Mouse (Mus musculus) midbrain, embryonic 15.5 days (tissue): ENCODE measurements around the gene Cyfip2. TPM values are rescaled to one million over a fixed set of nuclear protein-coding genes. Genes with fewer than 3 reads are reported as not detected.
A peak's percentile ranks its signal among the peaks of the same experiment; 100 is the strongest.

Experiments
- ATAC-seq: fragments of 200-750 bp; cut with Nextera tagmentation; replicated peaks from 2 replicates; pipeline ENCODE4 v1.8.0; 2017; ENCODE audit warnings: moderate TSS enrichment
- H3K27ac ChIP-seq: fragments of 300-500 bp; sonication (generic); 2 replicates; pipeline ENCODE4 v1.5.1; 2015; ENCODE audit warnings: mild to moderate bottlenecking, inconsistent platforms
- H3K27me3 ChIP-seq: fragments of 300-500 bp; sonication (generic); replicated peaks from 2 replicates; pipeline ENCODE4 v1.6.1; 2015; ENCODE audit warnings: inconsistent platforms
- H3K36me3 ChIP-seq: fragments of 300-500 bp; sonication (generic); replicated peaks from 2 replicates; pipeline ENCODE4 v1.6.1; 2015; ENCODE audit warnings: inconsistent platforms
- H3K4me1 ChIP-seq: fragments of 300-500 bp; sonication (generic); 2 replicates; pipeline ENCODE4 v1.6.1; 2015; ENCODE audit warnings: inconsistent platforms
- H3K4me2 ChIP-seq: fragments of 300-500 bp; sonication (generic); 2 replicates; pipeline ENCODE4 v1.6.1; 2015; ENCODE audit warnings: inconsistent platforms, mild to moderate bottlenecking, moderate library complexity
- H3K4me3 ChIP-seq: fragments of 300-500 bp; sonication (generic); 2 replicates; pipeline ENCODE4 v1.5.1; 2015; ENCODE audit warnings: mild to moderate bottlenecking, inconsistent platforms
- H3K9ac ChIP-seq: fragments of 300-500 bp; sonication (generic); 2 replicates; pipeline ENCODE4 v1.6.1; 2015; ENCODE audit warnings: mild to moderate bottlenecking, inconsistent platforms
- H3K9me3 ChIP-seq: fragments of 300-500 bp; sonication (generic); 2 replicates; pipeline ENCODE4 v1.6.1; 2016; ENCODE audit warnings: inconsistent platforms
- WGBS: fragments of 180-500 bp; shearing (Covaris S2); methylation state at CpG from one replicate; pipeline ENCODE4 v1.1.7; 2015; ENCODE audit warnings: mixed read lengths; 5-methylcytosine and 5-hydroxymethylcytosine counted together
- polyA plus RNA-seq: library from polyadenylated mRNA; unstranded; fragments of >200 nt; fragmentation: Nextera tagmentation; extraction: Ambion mirVana; gene quantifications from 2 replicates; pipeline ENCODE4 v1.2.1, GENCODE M21; 2015

The Cyfip2 gene
- polyA plus RNA-seq, 1 experiment from 2014 or later: 104 TPM

- 11% methylated on average over 5 of the region's 5 CpGs for WGBS
- no peak overlapping the region for H3K4me2 ChIP-seq
- peaks cover 11% of the 10 kb centered on the region for H3K36me3 ChIP-seq
- H3K27ac ChIP-seq: peak overlapping the region; percentile 90
- no peak overlapping the region for H3K9ac ChIP-seq
- no peaks in the 10 kb centered on the region for H3K9me3 ChIP-seq
- no peak overlapping the region for H3K4me3 ChIP-seq
- ATAC-seq: peak; percentile 73
- H3K4me1 ChIP-seq: peaks cover 45% of the 10 kb centered on the region
- H3K27me3 ChIP-seq: no peaks in the 10 kb centered on the region
These were observed 94.1 kb downstream of the Cyfip2 start for GRCm38 (mm10) chr11:46218584-46218983.

DNA sequence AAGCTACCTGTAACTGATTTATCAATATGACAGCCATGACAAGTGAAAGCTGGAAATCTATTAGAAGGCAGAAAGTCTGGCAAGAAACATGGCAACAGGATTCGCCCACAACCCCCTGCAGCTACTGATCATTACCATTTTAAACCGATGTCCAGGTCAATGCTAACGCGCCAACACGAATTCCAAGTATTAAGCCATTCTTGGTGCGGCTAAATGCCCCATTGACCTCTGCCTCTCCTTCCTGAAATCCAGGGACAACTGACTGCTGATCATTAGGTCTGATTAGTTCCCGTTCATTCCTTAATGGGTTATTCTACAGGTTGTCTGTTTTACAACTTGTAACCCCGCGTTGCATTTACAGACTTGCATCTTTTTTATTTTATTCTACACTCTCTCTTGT is 95.0 kb downstream of the Cyfip2 start:
- no peak overlapping the region for H3K9ac ChIP-seq
- H3K9me3 ChIP-seq: no peaks in the 10 kb centered on the region
- H3K4me2 ChIP-seq: no peak overlapping the region
- no peak overlapping the region for H3K4me3 ChIP-seq
- peaks cover 8% of the 10 kb centered on the region for H3K36me3 ChIP-seq
- ATAC-seq: no peak
- peak overlapping the region; percentile 90 for H3K27ac ChIP-seq
- no peaks in the 10 kb centered on the region for H3K27me3 ChIP-seq
- WGBS: 78% methylated on average over 9 of the region's 9 CpGs
- H3K4me1 ChIP-seq: peaks cover 45% of the 10 kb centered on the region

- H3K27ac ChIP-seq: peak overlapping the region; percentile 90; the same call in 1 of the 2 replicates
- WGBS: 77% methylated on average over 7 of the region's 7 CpGs
These were observed 96.0 kb downstream of the Cyfip2 start for GRCm38 (mm10) chr11:46216669-46217068.

DNA sequence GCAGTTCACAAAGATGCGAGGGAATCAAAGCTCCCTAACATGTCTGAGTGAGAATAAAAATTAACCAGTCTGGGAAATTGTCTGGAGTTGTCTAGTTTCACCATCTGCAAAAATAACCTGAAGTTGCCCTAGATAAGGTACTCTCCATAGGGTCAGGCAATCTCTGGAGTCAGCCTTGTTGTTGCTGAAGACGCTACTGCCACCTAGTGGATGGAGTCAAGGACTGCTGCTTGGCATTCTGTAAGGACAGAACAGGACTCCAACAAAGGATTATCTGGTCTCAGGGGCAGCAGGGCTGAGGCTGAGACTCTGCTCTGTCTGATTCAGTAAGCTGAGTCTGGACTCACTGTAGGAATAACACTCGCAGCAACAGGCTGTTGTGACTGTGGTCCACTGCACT is 97.3 kb downstream of the Cyfip2 start:
- Histone ChIP-seq H3K27ac (peak overlapping the region; percentile 74), H3K9ac (no peak overlapping the region), H3K9me3 (no peaks in the 10 kb centered on the region), H3K4me3 (no peak overlapping the region), H3K4me2 (no peak overlapping the region), H3K36me3 (no peaks in the 10 kb centered on the region), H3K27me3 (no peaks in the 10 kb centered on the region), H3K4me1 (peaks cover 44% of the 10 kb centered on the region)
- ATAC-seq: peak; percentile 46
- WGBS: 23% methylated on average over 3 of the region's 3 CpGs

More at GRCm38 (mm10) chr11:46216669-46217068, 96.0 kb downstream of the Cyfip2 start:
- no peak for ATAC-seq
- no peak overlapping the region for H3K9ac ChIP-seq
- no peaks in the 10 kb centered on the region for H3K27me3 ChIP-seq
- H3K4me2 ChIP-seq: no peak overlapping the region
- no peak overlapping the region for H3K4me3 ChIP-seq
- peaks cover 45% of the 10 kb centered on the region for H3K4me1 ChIP-seq
- no peaks in the 10 kb centered on the region for H3K36me3 ChIP-seq
- H3K9me3 ChIP-seq: no peaks in the 10 kb centered on the region

GRCm38 (mm10) chr11:46214368-46215230 is 98.1 kb downstream of the Cyfip2 start:
- H3K27ac ChIP-seq: peak overlapping the region; percentile 74
- H3K36me3 ChIP-seq: no peaks in the 10 kb centered on the region
- H3K9me3 ChIP-seq: no peaks in the 10 kb centered on the region
- H3K4me1 ChIP-seq: peaks cover 36% of the 10 kb centered on the region
- H3K9ac ChIP-seq: no peak overlapping the region
- 77% methylated on average over 14 of the region's 14 CpGs for WGBS
- no peaks in the 10 kb centered on the region for H3K27me3 ChIP-seq
- no peak overlapping the region for H3K4me2 ChIP-seq
- no peak overlapping the region for H3K4me3 ChIP-seq
- ATAC-seq: no peak

DNA sequence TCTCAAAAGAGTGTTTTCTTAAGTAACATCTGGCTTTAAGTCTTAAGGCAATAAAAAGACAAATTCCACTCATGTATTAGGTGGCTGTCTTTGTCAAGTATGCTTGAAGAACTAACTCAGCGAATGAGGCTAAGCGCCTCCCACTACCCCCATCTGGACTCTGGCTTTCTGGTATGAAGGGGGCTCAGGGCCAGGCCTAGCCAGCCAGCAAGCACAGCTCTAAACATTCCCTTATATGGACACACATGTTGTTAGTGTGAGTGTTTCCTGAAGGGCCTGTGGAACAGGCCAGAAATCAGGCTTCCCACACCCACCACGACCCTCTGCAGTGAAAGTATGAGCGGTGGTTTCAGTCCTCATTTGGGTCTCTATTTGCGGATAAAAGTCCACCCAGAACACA is 98.8 kb downstream of the Cyfip2 start:
- peak overlapping the region; percentile 6; the same call in 1 of the 2 replicates for H3K27ac ChIP-seq
- no peak overlapping the region for H3K9ac ChIP-seq
- H3K4me3 ChIP-seq: no peak overlapping the region
- peaks cover 29% of the 10 kb centered on the region for H3K4me1 ChIP-seq
- H3K36me3 ChIP-seq: no peaks in the 10 kb centered on the region
- H3K4me2 ChIP-seq: no peak overlapping the region
- WGBS: 88% methylated on average over 5 of the region's 5 CpGs
- ATAC-seq: no peak
- H3K9me3 ChIP-seq: no peaks in the 10 kb centered on the region
- no peaks in the 10 kb centered on the region for H3K27me3 ChIP-seq

GRCm38 (mm10) chr11:46211858-46212257 is 100.8 kb downstream of the Cyfip2 start:
- no peak for ATAC-seq
- peaks cover 12% of the 10 kb centered on the region for H3K4me1 ChIP-seq
- no peak overlapping the region for H3K9ac ChIP-seq
- no peaks in the 10 kb centered on the region for H3K9me3 ChIP-seq
- H3K27me3 ChIP-seq: no peaks in the 10 kb centered on the region
- no peak overlapping the region for H3K27ac ChIP-seq
- peaks cover under 1% of the 10 kb centered on the region; the same call in 1 of the 2 replicates for H3K36me3 ChIP-seq
- H3K4me2 ChIP-seq: no peak overlapping the region
- no peak overlapping the region for H3K4me3 ChIP-seq
- 20% methylated on average over 3 of the region's 3 CpGs for WGBS

DNA sequence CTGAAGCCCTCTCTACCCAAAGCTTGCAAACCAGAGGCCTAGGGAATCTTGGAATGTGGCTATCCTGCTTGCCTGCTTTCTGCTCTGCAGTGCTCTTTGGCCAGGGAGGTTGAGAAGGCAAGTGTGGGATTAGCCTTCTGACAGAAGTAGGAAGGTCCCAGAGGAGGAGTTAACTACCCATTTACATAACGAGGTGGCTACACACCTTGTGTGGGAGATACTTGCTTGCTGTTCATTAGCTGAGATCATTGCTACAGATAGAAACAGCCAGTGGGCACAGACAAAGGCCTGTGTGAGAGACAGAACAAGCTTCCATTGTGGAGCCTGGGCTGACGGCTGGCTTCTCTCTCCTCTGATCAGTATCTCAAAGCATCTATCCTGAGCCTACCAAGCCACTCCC is 102.8 kb downstream of the Cyfip2 start:
- no peak overlapping the region for H3K4me3 ChIP-seq
- peaks cover 19% of the 10 kb centered on the region; the same call in 1 of the 2 replicates for H3K36me3 ChIP-seq
- peaks cover 4% of the 10 kb centered on the region for H3K4me1 ChIP-seq
- no peaks in the 10 kb centered on the region for H3K27me3 ChIP-seq
- 38% methylated on average over 2 of the region's 2 CpGs for WGBS
- H3K27ac ChIP-seq: no peak overlapping the region
- no peak for ATAC-seq
- no peak overlapping the region for H3K4me2 ChIP-seq
- no peak overlapping the region for H3K9ac ChIP-seq
- no peaks in the 10 kb centered on the region for H3K9me3 ChIP-seq

GRCm38 (mm10) chr11:46205639-46206409 is 106.8 kb downstream of the Cyfip2 start:
- no peaks in the 10 kb centered on the region for H3K27me3 ChIP-seq
- no peak for ATAC-seq
- no peak overlapping the region for H3K4me3 ChIP-seq
- no peak overlapping the region for H3K4me2 ChIP-seq
- peaks cover 29% of the 10 kb centered on the region for H3K36me3 ChIP-seq
- H3K9ac ChIP-seq: no peak overlapping the region
- H3K9me3 ChIP-seq: no peaks in the 10 kb centered on the region
- no peaks in the 10 kb centered on the region for H3K4me1 ChIP-seq
- 76% methylated on average over 17 of the region's 17 CpGs for WGBS
- H3K27ac ChIP-seq: no peak overlapping the region

- Histone ChIP-seq H3K27ac (no peak overlapping the region), H3K9ac (no peak overlapping the region), H3K4me3 (no peak overlapping the region), H3K4me2 (no peak overlapping the region), H3K27me3 (no peaks in the 10 kb centered on the region), H3K36me3 (peaks cover 38% of the 10 kb centered on the region), H3K9me3 (no peaks in the 10 kb centered on the region), H3K4me1 (no peaks in the 10 kb centered on the region)
- no peak for ATAC-seq
- 88% methylated on average over 9 of the region's 9 CpGs for WGBS
These were observed 107.8 kb downstream of the Cyfip2 start for GRCm38 (mm10) chr11:46204841-46205240.

DNA sequence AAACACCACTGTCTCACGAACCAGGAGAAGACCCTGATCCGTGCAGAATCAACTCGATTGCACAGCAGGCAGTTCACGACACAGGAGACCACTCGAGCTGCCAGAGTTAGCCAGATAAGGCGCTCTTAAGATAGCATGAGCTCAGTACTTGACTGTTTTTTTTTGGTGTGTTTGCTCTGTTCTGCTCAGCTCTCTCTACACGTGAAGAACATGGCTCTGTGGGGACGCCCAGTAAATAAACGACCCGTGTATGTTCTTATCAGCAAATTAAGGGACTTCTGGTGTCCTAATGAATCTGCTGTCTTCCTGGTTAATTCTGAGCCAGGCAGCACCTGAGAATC is 110.1 kb downstream of the Cyfip2 start:
- 67% methylated on average over 10 of the region's 10 CpGs for WGBS
- H3K4me2 ChIP-seq: no peak overlapping the region
- H3K9ac ChIP-seq: no peak overlapping the region
- H3K9me3 ChIP-seq: no peaks in the 10 kb centered on the region
- peaks cover 56% of the 10 kb centered on the region for H3K36me3 ChIP-seq
- no peaks in the 10 kb centered on the region for H3K4me1 ChIP-seq
- peak; percentile 38; the same call in 1 of the 2 replicates for ATAC-seq
- peak overlapping the region; percentile 40; the same call in 1 of the 2 replicates for H3K27ac ChIP-seq
- no peak overlapping the region for H3K4me3 ChIP-seq
- no peaks in the 10 kb centered on the region for H3K27me3 ChIP-seq
